Mouse (Mus musculus) liver, embryonic 16.5 days (tissue): Measurements from ENCODE around the gene Myt1l. TPM values are rescaled to one million over a fixed set of nuclear protein-coding genes. Genes with fewer than 3 reads are reported as not detected.

ENCODE experiments used
- ATAC-seq: fragments of 200-750 bp; cut with Nextera tagmentation; 2 replicates; pipeline ENCODE4 v1.8.0; 2017; ENCODE audit warnings: low read depth, mild to moderate bottlenecking, moderate number of reproducible peaks, moderate library complexity
- H3K27ac ChIP-seq: fragments of 300-500 bp; sonication (generic); 2 replicates; pipeline ENCODE4 v1.5.1; 2014; ENCODE audit warnings: mild to moderate bottlenecking, low read length
- H3K27me3 ChIP-seq: fragments of 300-500 bp; sonication (generic); 2 replicates; pipeline ENCODE4 v1.6.1; 2014; ENCODE audit warnings: low read depth, low read length, mixed read lengths; ENCODE audit not compliant: control insufficient read depth, insufficient read depth
- H3K36me3 ChIP-seq: fragments of 300-500 bp; sonication (generic); 2 replicates; pipeline ENCODE4 v1.6.1; 2014; ENCODE audit warnings: mild to moderate bottlenecking; ENCODE audit not compliant: control insufficient read depth, insufficient read depth
- H3K4me1 ChIP-seq: fragments of 300-500 bp; sonication (generic); 2 replicates; pipeline ENCODE4 v1.6.1; 2014; ENCODE audit warnings: low read depth, low read length, mixed read lengths; ENCODE audit not compliant: control insufficient read depth
- H3K4me2 ChIP-seq: fragments of 300-500 bp; sonication (generic); 2 replicates; pipeline ENCODE4 v1.6.1; 2014; ENCODE audit warnings: low read depth, low read length, mixed read lengths
- H3K4me3 ChIP-seq: fragments of 300-500 bp; sonication (generic); 2 replicates; pipeline ENCODE4 v1.5.1; 2014; ENCODE audit warnings: low read depth, mild to moderate bottlenecking, low read length
- H3K9ac ChIP-seq: fragments of 300-500 bp; sonication (generic); 2 replicates; pipeline ENCODE4 v1.6.1; 2014; ENCODE audit warnings: low read depth, low read length
- H3K9me3 ChIP-seq: fragments of 300-500 bp; sonication (generic); replicated peaks from 2 replicates; pipeline ENCODE4 v1.6.1; 2016; ENCODE audit warnings: low read length; ENCODE audit not compliant: control insufficient read depth
- whole genome bisulfite sequencing: fragments of 180-500 bp; shearing (Covaris S2); extraction: QIAGEN DNeasy Blood & Tissue Kit; methylation state at CpG from one replicate; pipeline ENCODE4 v1.1.7; 2014; ENCODE audit not compliant: insufficient replicate concordance; 5-methylcytosine and 5-hydroxymethylcytosine counted together
- polyA plus RNA-seq: library from polyadenylated mRNA; unstranded; fragments of >200 nt; fragmentation: Nextera tagmentation; extraction: Ambion mirVana; gene quantifications from 2 replicates; pipeline ENCODE4 v1.2.1, GENCODE M21; 2015

The Myt1l gene
- polyA plus RNA-seq, 1 experiment from 2014 or later, result 0.07 TPM

GRCm38 (mm10) chr12:29750604-29751128, 222.5 kb downstream of the Myt1l start:
- ATAC-seq, result no peak

GRCm38 (mm10) chr12:29755086-29755871, 227.1 kb downstream of the Myt1l start:
- Histone ChIP-seq H3K27me3 (no peaks in the 10 kb centered on the region), H3K4me1 (no peaks in the 10 kb centered on the region), H3K9me3 (no peaks in the 10 kb centered on the region), H3K9ac (no peak overlapping the region), H3K4me2 (no peak overlapping the region), H3K36me3 (no peaks in the 10 kb centered on the region), H3K27ac (no peak overlapping the region), H3K4me3 (no peak overlapping the region)
- WGBS, result 45% methylated on average over 5 of the region's 5 CpGs
- ATAC-seq, result no peak

More at GRCm38 (mm10) chr12:29750604-29751128, 222.5 kb downstream of the Myt1l start:
- Histone ChIP-seq H3K36me3 (no peaks in the 10 kb centered on the region), H3K27me3 (no peaks in the 10 kb centered on the region), H3K4me2 (no peak overlapping the region), H3K27ac (no peak overlapping the region), H3K4me1 (no peaks in the 10 kb centered on the region), H3K4me3 (no peak overlapping the region), H3K9me3 (no peaks in the 10 kb centered on the region), H3K9ac (no peak overlapping the region)
- 58% methylated on average over 4 of the region's 4 CpGs for WGBS

- Histone ChIP-seq H3K9ac (no peak overlapping the region), H3K9me3 (no peaks in the 10 kb centered on the region), H3K4me3 (no peak overlapping the region), H3K27ac (no peak overlapping the region), H3K4me1 (no peaks in the 10 kb centered on the region), H3K36me3 (no peaks in the 10 kb centered on the region), H3K4me2 (no peak overlapping the region), H3K27me3 (no peaks in the 10 kb centered on the region)
- ATAC-seq, result no peak
- 61% methylated on average over 3 of the region's 3 CpGs for WGBS
Measured at GRCm38 (mm10) chr12:29755872-29756265, 227.7 kb downstream of the Myt1l start.

GRCm38 (mm10) chr12:29760611-29761010, 232.4 kb downstream of the Myt1l start:
- no peak for ATAC-seq
- Histone ChIP-seq H3K4me3 (no peak overlapping the region), H3K36me3 (no peaks in the 10 kb centered on the region), H3K9me3 (no peaks in the 10 kb centered on the region), H3K4me1 (no peaks in the 10 kb centered on the region), H3K4me2 (no peak overlapping the region), H3K27me3 (no peaks in the 10 kb centered on the region), H3K9ac (no peak overlapping the region), H3K27ac (no peak overlapping the region)
- 56% methylated on average over 4 of the region's 4 CpGs for WGBS

- H3K27me3 ChIP-seq, result no peaks in the 10 kb centered on the region
- ATAC-seq, result no peak
- H3K4me1 ChIP-seq, result no peaks in the 10 kb centered on the region
- H3K9me3 ChIP-seq, result no peaks in the 10 kb centered on the region
- H3K36me3 ChIP-seq, result no peaks in the 10 kb centered on the region
- no peak overlapping the region for H3K27ac ChIP-seq
- no peak overlapping the region for H3K4me2 ChIP-seq
- no peak overlapping the region for H3K4me3 ChIP-seq
- 59% methylated on average over 1 of the region's 1 CpGs for WGBS
- no peak overlapping the region for H3K9ac ChIP-seq
Measured at GRCm38 (mm10) chr12:29766158-29766557, 238.0 kb downstream of the Myt1l start.

- Histone ChIP-seq H3K36me3 (no peaks in the 10 kb centered on the region), H3K9me3 (no peaks in the 10 kb centered on the region), H3K9ac (no peak overlapping the region), H3K27ac (no peak overlapping the region), H3K27me3 (no peaks in the 10 kb centered on the region), H3K4me3 (no peak overlapping the region), H3K4me1 (no peaks in the 10 kb centered on the region), H3K4me2 (no peak overlapping the region)
- WGBS, result 39% methylated on average over 3 of the region's 3 CpGs
- ATAC-seq, result no peak
Measured at GRCm38 (mm10) chr12:29771791-29772190, 243.6 kb downstream of the Myt1l start.

- Histone ChIP-seq H3K9me3 (no peaks in the 10 kb centered on the region), H3K36me3 (no peaks in the 10 kb centered on the region), H3K9ac (no peak overlapping the region), H3K4me1 (no peaks in the 10 kb centered on the region), H3K4me3 (no peak overlapping the region), H3K27me3 (no peaks in the 10 kb centered on the region), H3K4me2 (no peak overlapping the region), H3K27ac (no peak overlapping the region)
- ATAC-seq, result no peak
Measured at GRCm38 (mm10) chr12:29772401-29772800, 244.2 kb downstream of the Myt1l start.

- Histone ChIP-seq H3K9ac (no peak overlapping the region), H3K4me3 (no peak overlapping the region), H3K4me1 (no peaks in the 10 kb centered on the region), H3K4me2 (no peak overlapping the region), H3K36me3 (no peaks in the 10 kb centered on the region), H3K27ac (no peak overlapping the region), H3K9me3 (no peaks in the 10 kb centered on the region), H3K27me3 (no peaks in the 10 kb centered on the region)
- ATAC-seq, result no peak
- 61% methylated on average over 2 of the region's 2 CpGs for WGBS
Measured at GRCm38 (mm10) chr12:29778901-29779300, 250.7 kb downstream of the Myt1l start.

- Histone ChIP-seq H3K9me3 (no peaks in the 10 kb centered on the region), H3K27me3 (no peaks in the 10 kb centered on the region), H3K27ac (no peak overlapping the region), H3K36me3 (no peaks in the 10 kb centered on the region), H3K4me1 (no peaks in the 10 kb centered on the region), H3K9ac (no peak overlapping the region), H3K4me3 (no peak overlapping the region), H3K4me2 (no peak overlapping the region)
- WGBS, result 42% methylated on average over 16 of the region's 16 CpGs
- ATAC-seq, result no peak
Measured at GRCm38 (mm10) chr12:29789319-29790050, 261.3 kb downstream of the Myt1l start.
